Mouse (Mus musculus) liver, postnatal 0 days (tissue): Measurements from ENCODE around the gene Kri1.

Experiments used
- CTCF ChIP-seq: sonication (generic); IDR thresholded peaks from 2 replicates; pipeline ENCODE4 v1.5.1; 2016; ENCODE audit warnings: antibody characterized with exemption, low read depth
- EP300 ChIP-seq: IDR thresholded peaks from 2 replicates; pipeline ENCODE4 v1.6.1; 2016; ENCODE audit warnings: antibody characterized with exemption, low read depth, mild to moderate bottlenecking

DNA sequence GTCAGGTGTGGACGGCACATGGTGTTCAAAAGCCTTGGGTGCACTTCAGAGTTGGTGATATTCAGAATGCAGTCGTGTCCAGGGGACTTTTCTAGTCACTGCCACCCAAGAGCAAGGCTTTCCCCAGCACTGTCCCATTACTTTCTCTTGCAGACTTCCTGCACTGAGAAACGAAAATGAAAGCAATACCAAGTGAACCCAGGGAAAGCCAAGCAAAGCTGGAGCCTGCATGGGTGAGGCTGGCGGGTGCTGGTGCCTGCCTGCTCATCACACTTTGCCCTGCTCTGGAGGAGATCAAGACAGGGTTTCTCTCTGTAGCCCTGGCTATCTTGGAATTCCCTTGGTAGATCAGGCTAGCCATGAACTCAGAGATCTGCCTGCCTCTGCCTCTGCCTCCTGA, 52.4 kb downstream of the Kri1 start:
- TF ChIP-seq CTCF, result no peak
- no peak for TF ChIP-seq EP300
